Mouse (Mus musculus) layer of hippocampus, postnatal 10 days (tissue): ENCODE measurements around the gene Ptprd. TPM values are rescaled to one million over a fixed set of nuclear protein-coding genes. Genes with fewer than 3 reads are reported as not detected.

Experiments
- DNase-seq, 2 experiments: peaks; one replicate each; pipeline ENCODE4 v3.0.0; 2021; ENCODE audit warnings: low spot score in 2 of 2
- microRNA-seq, 2 experiments: library from miRNA; unstranded; fragments of <30 nt; microRNA quantifications; one replicate each; pipeline ENCODE4 v1.2.0; 2021
- total RNA-seq, 2 experiments: library from RNA; stranded (reverse); gene quantifications; 2 replicates each; pipeline ENCODE4 v1.2.3; 2021

Gene Ptprd
- total RNA-seq, 2 experiments from 2014 or later: 196 to 217 TPM

GRCm38 (mm10) chr4:75973322-75973721 lies 2238.4 kb downstream of the Ptprd start:
- peak; percentile 18 to 35 for DNase-seq

- DNase-seq: no peak
Observed at GRCm38 (mm10) chr4:75969961-75970360, 2241.8 kb downstream of the Ptprd start.

GRCm38 (mm10) chr4:75968618-75969017 lies 2243.1 kb downstream of the Ptprd start:
- no peak for DNase-seq

- no peak for DNase-seq
Observed at GRCm38 (mm10) chr4:75965810-75966209, 2246.0 kb downstream of the Ptprd start.

GRCm38 (mm10) chr4:75962916-75963315 lies 2248.8 kb downstream of the Ptprd start:
- DNase-seq: no peak

- DNase-seq: no peak
Observed at GRCm38 (mm10) chr4:75961865-75962264, 2249.9 kb downstream of the Ptprd start.

- no peak for DNase-seq
Observed at GRCm38 (mm10) chr4:75953349-75954060, 2258.3 kb downstream of the Ptprd start.

GRCm38 (mm10) chr4:75950582-75950981 lies 2261.2 kb downstream of the Ptprd start:
- no peak for DNase-seq

GRCm38 (mm10) chr4:75894871-75895270 lies 2316.9 kb downstream of the Ptprd start:
- no peak for DNase-seq

Small RNA genes within 50 kb of the gene (microRNA-seq; reads per million reads assigned to microRNA genes)
- 0 reads per million in 2 experiments for gene Gm23159
